Mouse (Mus musculus): ENCODE measurements around the gene Speer4d.
"Not testable (repeated sequence)": the region's sequence is repeated elsewhere in the genome, so short reads cannot be mapped to it uniquely, and the experiment has no call there.

Gene Speer4d

GRCm38 (mm10) chr5:15618764-15619163, at the start of gene Speer4d:
Speer4d (plus strand) TSS chr5:15619064.
- DNase-seq, result not testable (repeated sequence)

- not testable (repeated sequence) for DNase-seq
Observed at GRCm38 (mm10) chr5:15573735-15574134, 45.1 kb upstream of the Speer4d start.

GRCm38 (mm10) chr5:15577033-15577432, 41.8 kb upstream of the Speer4d start, which contains the start of gene Gm21083:
Gm21083 (plus strand) TSS chr5:15577333.
- DNase-seq, result not testable (repeated sequence)

GRCm38 (mm10) chr5:15586351-15586750, 32.5 kb upstream of the Speer4d start:
- peak; percentile 51 to 54 for DNase-seq

GRCm38 (mm10) chr5:15588291-15588690, 30.6 kb upstream of the Speer4d start:
- peak; percentile 20 to 22 for DNase-seq

GRCm38 (mm10) chr5:15590635-15591034, 28.2 kb upstream of the Speer4d start:
- not testable (repeated sequence) for DNase-seq

- DNase-seq, result not testable (repeated sequence)
Observed at GRCm38 (mm10) chr5:15591577-15591976, 27.3 kb upstream of the Speer4d start.

- not testable (repeated sequence) for DNase-seq
Observed at GRCm38 (mm10) chr5:15598831-15599230, 20.0 kb upstream of the Speer4d start.

GRCm38 (mm10) chr5:15600342-15600741, 18.5 kb upstream of the Speer4d start:
- peak; percentile 2 to 6 for DNase-seq

GRCm38 (mm10) chr5:15601481-15601880, 17.4 kb upstream of the Speer4d start:
- not testable (repeated sequence) for DNase-seq

- DNase-seq, result not testable (repeated sequence)
Observed at GRCm38 (mm10) chr5:15601960-15602359, 16.9 kb upstream of the Speer4d start.

GRCm38 (mm10) chr5:15602424-15602947, 16.4 kb upstream of the Speer4d start:
- DNase-seq, result not testable (repeated sequence)

GRCm38 (mm10) chr5:15603008-15603407, 15.9 kb upstream of the Speer4d start:
- DNase-seq, result not testable (repeated sequence)

GRCm38 (mm10) chr5:15603585-15603984, 15.3 kb upstream of the Speer4d start:
- DNase-seq, result not testable (repeated sequence)

- DNase-seq, result peak; percentile 2 to 3
Observed at GRCm38 (mm10) chr5:15606677-15607076, 12.2 kb upstream of the Speer4d start.

- not testable (repeated sequence) for DNase-seq
Observed at GRCm38 (mm10) chr5:15610695-15611094, 8.2 kb upstream of the Speer4d start.

- DNase-seq, result not testable (repeated sequence)
Observed at GRCm38 (mm10) chr5:15616195-15616594, 2.7 kb upstream of the Speer4d start.

- peak; percentile 43 to 46 for DNase-seq
Observed at GRCm38 (mm10) chr5:15628136-15628535, 9.3 kb downstream of the Speer4d start.

- peak; percentile 18 for DNase-seq
Observed at GRCm38 (mm10) chr5:15630068-15630467, 11.2 kb downstream of the Speer4d start.

GRCm38 (mm10) chr5:15637637-15638036, 18.8 kb downstream of the Speer4d start:
- peak in 1 of 2 experiments; percentile 0 for DNase-seq

- DNase-seq, result peak in 1 of 2 experiments; percentile 4
Observed at GRCm38 (mm10) chr5:15645707-15646106, 26.8 kb downstream of the Speer4d start.

- DNase-seq, result peak in 1 of 2 experiments; percentile 2
Observed at GRCm38 (mm10) chr5:15652334-15652733, 33.5 kb downstream of the Speer4d start.

GRCm38 (mm10) chr5:15656959-15657358, 38.1 kb downstream of the Speer4d start, which contains the start of gene 4930572O03Rik:
4930572O03Rik (minus strand) TSS chr5:15657059.
- DNase-seq, result not testable (repeated sequence)

- DNase-seq, result peak in 1 of 2 experiments; percentile 1
Observed at GRCm38 (mm10) chr5:15663847-15664246, 45.0 kb downstream of the Speer4d start.

- DNase-seq, result not testable (repeated sequence)
Observed at GRCm38 (mm10) chr5:15670789-15671188, 51.9 kb downstream of the Speer4d start.
